Mouse (Mus musculus) heart, postnatal 14 days (tissue): Measurements from ENCODE around the gene Gm21983. TPM values are rescaled to one million over a fixed set of nuclear protein-coding genes. Genes with fewer than 3 reads are reported as not detected.

Experiments used
- DNase-seq, 2 experiments: peaks; one replicate each; pipeline ENCODE4 v3.0.0; 2021 to 2022
- intact Hi-C: fragments of 180-260 bp; cut with DNase I; formaldehyde crosslinking; loops from one replicate; pipeline ENCODE4 v1.15.1; 2025
- total RNA-seq, 2 experiments: library from RNA; stranded (reverse); gene quantifications; 2 replicates each; pipeline ENCODE4 v1.2.3; 2021

Gene Gm21983
- total RNA-seq, 2 experiments from 2014 or later: not detected

GRCm38 (mm10) chr7:27164112-27164947 is 16.6 kb downstream of the Gm21983 start:
- no peak for DNase-seq
- intact Hi-C loops: loop anchor here (5.0 to 10.0 kb wide), 2 partner anchors 33 to 320 kb away; partner anchors contain the start of genes BC024978, Sertad1 and Snrpa

DNA sequence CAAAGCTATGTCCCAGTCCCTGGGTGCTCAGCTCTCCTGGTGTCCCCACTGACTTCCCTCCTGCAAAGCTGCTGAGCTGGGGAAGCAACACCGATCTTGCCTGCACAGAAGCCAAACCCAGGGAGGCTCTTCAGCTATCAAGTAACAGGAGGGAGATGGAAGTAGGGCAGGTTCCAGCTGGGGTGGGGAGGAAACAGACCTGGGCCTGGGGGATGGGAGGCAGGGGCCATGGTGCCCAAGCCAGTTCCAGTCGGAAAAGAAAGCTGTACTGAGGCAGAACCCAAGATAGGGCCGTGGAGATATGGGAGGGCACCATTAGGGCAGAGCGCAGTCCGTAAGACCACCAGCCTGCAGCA is 17.5 kb downstream of the Gm21983 start:
- intact Hi-C loops: loop anchor here (2.0 to 10.0 kb wide), 3 partner anchors 15 to 321 kb away; partner anchors contain the start of genes BC024978, Rab4b, Sertad1 and Snrpa
- DNase-seq: no peak

GRCm38 (mm10) chr7:27162780-27163449 is 18.0 kb downstream of the Gm21983 start:
- intact Hi-C loops: loop anchor here (2.0 to 10.0 kb wide), 3 partner anchors 16 to 322 kb away; partner anchors contain the start of genes BC024978, Rab4b, Sertad1 and Snrpa
- no peak for DNase-seq

DNA sequence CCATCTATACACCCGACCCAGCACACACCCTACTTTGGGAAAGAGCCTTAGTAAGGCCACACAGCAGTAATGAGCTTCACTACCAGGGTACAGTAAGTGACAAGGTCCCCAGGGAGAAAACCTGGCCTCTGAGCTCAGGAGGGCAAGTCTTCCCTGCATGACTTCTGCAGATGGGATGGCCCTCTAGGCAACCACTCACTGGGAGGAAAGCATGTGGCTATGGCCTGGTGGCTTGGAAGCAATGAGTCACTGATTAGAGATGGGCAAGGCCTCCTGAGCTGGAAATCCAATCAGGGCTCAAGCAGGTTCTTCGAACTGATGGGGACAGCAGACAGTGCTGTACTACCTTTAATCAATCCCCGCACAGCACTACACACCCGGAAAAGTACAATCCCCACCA is 19.1 kb downstream of the Gm21983 start:
- intact Hi-C loops: loop anchor here (2.0 to 10.0 kb wide), 3 partner anchors 17 to 323 kb away; partner anchors contain the start of genes BC024978, Rab4b, Sertad1 and Snrpa
- no peak for DNase-seq

- intact Hi-C loops: loop anchor here (5.0 to 10.0 kb wide), 2 partner anchors 36 to 324 kb away; partner anchors contain the start of genes BC024978, Sertad1 and Snrpa
- no peak for DNase-seq
These were observed 20.0 kb downstream of the Gm21983 start for GRCm38 (mm10) chr7:27160921-27161320.

- intact Hi-C loops: loop anchor here (2.0 to 10.0 kb wide), 4 partner anchors 37 to 325 kb away; partner anchors contain the start of genes BC024978, Coq8b, Sertad1 and Snrpa
- DNase-seq: peak; percentile 87 to 89
These were observed 21.0 kb downstream of the Gm21983 start for GRCm38 (mm10) chr7:27159882-27160281.

- DNase-seq: no peak
- intact Hi-C loops: loop anchor here (2.0 to 5.0 kb wide), 2 partner anchors 74 to 128 kb away; partner anchors contain the start of gene Coq8b
These were observed 21.6 kb downstream of the Gm21983 start for GRCm38 (mm10) chr7:27159256-27159655.

GRCm38 (mm10) chr7:27158171-27158570 is 22.7 kb downstream of the Gm21983 start:
- intact Hi-C loops: loop anchor here (2.0 to 5.0 kb wide), 2 partner anchors 75 to 129 kb away; partner anchors contain the start of gene Coq8b

GRCm38 (mm10) chr7:27156005-27156404 is 24.9 kb downstream of the Gm21983 start:
- no peak for DNase-seq
- intact Hi-C loops: loop anchor here (5.0 kb wide), 1 partner anchor 131 kb away; no protein-coding TSS in a partner anchor

More at GRCm38 (mm10) chr7:27158171-27158570, 22.7 kb downstream of the Gm21983 start:
- DNase-seq: no peak

DNA sequence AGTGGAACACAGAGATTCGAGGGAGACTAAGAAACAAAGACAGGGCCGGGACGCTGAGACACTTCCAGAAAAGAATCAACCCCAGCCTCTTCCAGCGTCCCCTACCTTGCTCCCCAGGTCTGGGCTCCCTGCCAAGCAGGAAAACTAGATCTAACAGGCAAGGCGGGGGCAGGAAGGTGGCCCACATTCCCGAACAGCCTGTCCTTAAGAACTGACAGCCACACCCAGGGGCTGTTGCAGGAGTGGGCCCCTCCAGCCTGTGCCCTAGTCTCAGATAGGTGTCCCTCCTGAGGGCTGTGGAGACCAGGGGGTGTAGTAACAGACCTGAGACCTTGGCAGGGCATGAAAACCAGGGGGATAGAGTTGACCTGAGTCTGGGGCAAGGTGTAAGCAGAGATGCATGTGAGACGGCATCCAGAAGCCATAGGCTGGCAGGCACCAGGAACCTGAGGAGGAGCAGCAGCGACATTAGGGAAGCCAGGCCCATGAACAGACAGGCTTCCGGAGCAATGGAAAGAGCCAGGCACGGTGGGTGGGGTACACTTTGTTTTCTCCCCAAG is 27.6 kb downstream of the Gm21983 start, which contains the start of gene Cyp2t4:
Gene Cyp2t4, plus strand, starts transcription at position 510 of the 560 bp plus-strand sequence.
- intact Hi-C loops: no loop called here
- DNase-seq: peak in 1 of 2 experiments; percentile 65

- intact Hi-C loops: no loop called here
- no peak for DNase-seq
These were observed 44.4 kb downstream of the Gm21983 start for GRCm38 (mm10) chr7:27136410-27136996.

GRCm38 (mm10) chr7:27133757-27134156 is 47.1 kb downstream of the Gm21983 start:
- intact Hi-C loops: loop anchor here (2.0 kb wide), 1 partner anchor 143 kb away; no protein-coding TSS in a partner anchor

DNA sequence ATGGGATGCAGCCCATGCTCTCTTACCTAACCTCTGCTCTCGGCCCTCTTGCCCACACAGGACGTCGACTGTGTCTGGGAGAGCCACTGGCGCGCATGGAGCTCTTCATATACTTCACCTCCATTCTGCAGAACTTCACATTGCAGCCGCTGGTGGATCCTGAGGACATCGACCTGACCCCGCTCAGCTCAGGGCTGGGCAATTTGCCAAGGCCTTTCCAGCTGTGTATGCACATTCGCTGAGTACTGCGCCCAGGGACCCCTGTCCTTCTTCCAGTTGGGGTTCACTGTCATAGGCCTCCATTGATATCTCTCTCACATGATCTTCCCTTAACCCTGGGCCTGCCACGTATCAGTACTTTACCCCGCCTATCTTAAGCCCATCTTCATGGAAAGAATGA is 47.7 kb downstream of the Gm21983 start:
- intact Hi-C loops: loop anchor here (2.0 kb wide), 1 partner anchor 144 kb away; no protein-coding TSS in a partner anchor
- DNase-seq: peak in 1 of 2 experiments; percentile 34

More at GRCm38 (mm10) chr7:27133757-27134156, 47.1 kb downstream of the Gm21983 start:
- no peak for DNase-seq

DNA sequence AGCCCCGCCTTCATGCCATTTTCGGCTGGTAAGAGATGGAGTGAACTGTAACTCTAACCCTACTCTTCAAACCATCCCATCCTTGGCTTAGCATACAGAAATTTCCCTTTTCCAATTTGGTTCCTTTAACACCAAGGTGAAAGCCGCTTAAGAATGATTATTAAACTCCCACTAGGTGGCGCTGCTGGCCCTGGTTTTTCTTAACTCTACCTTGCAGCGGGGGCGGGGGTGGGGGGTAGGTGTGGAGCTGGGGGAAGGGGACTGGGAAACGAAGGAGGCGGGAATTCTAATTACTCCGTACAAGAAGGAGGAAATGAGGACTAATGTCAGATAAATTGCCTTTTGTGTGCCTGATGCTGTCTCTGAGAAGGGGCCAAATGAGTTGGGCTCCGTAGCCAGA is 48.3 kb downstream of the Gm21983 start:
- peak; percentile 51 to 71 for DNase-seq
- intact Hi-C loops: loop anchor here (2.0 kb wide), 1 partner anchor 144 kb away; no protein-coding TSS in a partner anchor

- intact Hi-C loops: no loop called here
- DNase-seq: no peak
These were observed 49.5 kb downstream of the Gm21983 start for GRCm38 (mm10) chr7:27131387-27131786.

GRCm38 (mm10) chr7:27130521-27131370 is 50.1 kb downstream of the Gm21983 start:
- intact Hi-C loops: no loop called here
- no peak for DNase-seq

GRCm38 (mm10) chr7:27129811-27130210 is 51.1 kb downstream of the Gm21983 start:
- intact Hi-C loops: loop anchor here (10.0 kb wide), 1 partner anchor 355 kb away; no protein-coding TSS in a partner anchor
- DNase-seq: no peak

- DNase-seq: no peak
- intact Hi-C loops: loop anchor here (10.0 kb wide), 1 partner anchor 354 kb away; no protein-coding TSS in a partner anchor
These were observed 51.9 kb downstream of the Gm21983 start for GRCm38 (mm10) chr7:27128946-27129345.
